Mouse (Mus musculus): ENCODE measurements at regions not wholly inside any gene's neighbourhood (a gene's known extent, or its start where the extent isn't known, plus 50 kb on each side); places are given as distances from the start of the nearest gene placed in this dataset.

DNA sequence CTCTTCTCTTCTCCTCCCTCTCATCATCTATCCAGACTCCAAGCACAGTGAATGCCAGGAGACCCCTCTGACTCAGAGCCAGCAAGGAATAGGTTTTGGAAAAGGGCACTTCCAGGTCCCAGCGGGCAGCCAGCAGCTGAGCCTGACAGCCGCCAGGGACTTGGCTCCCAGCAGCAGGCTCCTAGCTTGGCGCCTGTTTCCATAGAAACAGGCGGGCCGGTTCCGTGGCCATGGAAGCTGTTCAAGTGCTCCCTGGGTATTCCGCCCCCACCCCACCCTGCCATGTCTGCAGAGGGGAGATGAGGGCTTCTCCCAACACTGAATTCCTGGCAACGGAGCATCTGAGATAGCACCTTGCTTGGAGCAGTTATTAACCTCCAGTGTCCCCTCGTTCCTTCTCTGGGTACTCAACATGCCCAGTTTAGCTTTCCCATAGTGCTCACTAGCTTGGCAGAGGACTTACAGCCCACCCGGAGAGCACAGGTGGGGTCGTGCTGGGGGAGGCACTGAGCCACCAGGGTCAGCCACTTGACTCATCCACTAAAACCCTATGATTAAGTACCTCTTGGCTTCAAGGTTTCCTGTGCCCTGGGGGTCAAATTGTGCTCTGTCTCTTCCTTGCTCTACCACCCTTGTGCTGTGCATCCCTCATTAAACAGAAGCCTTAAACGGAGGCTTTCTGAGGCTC, 222.7 kb downstream of the H2al1j start:
- TF ChIP-seq CTCF (IDR thresholded peaks at IDR 0.05; ENCODE audit: low read depth, low read length) (no peak), GATA1 (IDR thresholded peaks at IDR 0.05; ENCODE audit: borderline replicate concordance, low read length) (no peak), POLR2AphosphoS5 (IDR thresholded peaks at IDR 0.05; ENCODE audit: insufficient replicate concordance, low read depth, low read length) (no peak), TAL1 (conservative IDR thresholded peaks at IDR 0.05; ENCODE audit: low read depth, low read length) (no peak), GATA2 (IDR thresholded peaks at IDR 0.05; ENCODE audit: borderline replicate concordance, low read depth, low read length) (no peak)

Measured in G1E (cell line).